Mouse (Mus musculus): ENCODE results near the gene Nrip1.

GRCm38 (mm10) chr16:76337351-76337750 is 36.3 kb downstream of the Nrip1 start:
- TF ChIP-seq CTCF (IDR thresholded peaks at IDR 0.05; ENCODE audit: low read depth, low read length) (no peak), POLR2A (IDR thresholded peaks at IDR 0.05; ENCODE audit: insufficient read depth, low read length) (no peak)
